Comparison of ENCODE assay signal across 21 mouse cellular contexts in the genomic region with DNA sequence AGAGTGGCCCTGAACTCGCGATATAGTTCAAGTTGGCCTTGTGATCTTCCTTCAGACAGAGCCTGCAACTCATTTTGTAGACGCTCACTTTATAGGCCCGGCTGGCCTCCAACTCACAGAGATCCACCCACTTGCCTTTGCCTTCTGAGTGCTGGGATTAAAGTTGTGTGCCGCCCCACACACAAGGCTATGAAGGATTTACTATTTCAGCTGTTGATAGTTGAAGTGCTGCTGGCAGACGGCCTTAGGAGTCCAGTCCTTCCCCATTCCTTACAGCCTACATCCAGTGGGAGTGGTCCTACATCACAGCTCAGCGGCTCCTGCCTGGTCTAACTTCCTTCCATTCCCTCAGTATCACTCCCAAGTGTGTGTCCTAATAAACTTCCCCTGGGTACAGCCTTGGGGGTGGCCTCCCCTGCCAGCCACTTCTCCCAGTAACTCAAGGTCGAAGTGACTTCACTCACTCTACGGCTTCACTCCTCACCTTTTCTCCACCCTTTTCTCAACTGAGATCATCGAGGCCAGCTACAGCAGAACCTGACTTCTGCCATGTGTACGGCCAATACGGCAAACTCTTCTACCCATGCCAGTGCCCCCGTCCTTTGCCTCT. TPM values are rescaled to one million over a fixed set of nuclear protein-coding genes. Genes with fewer than 3 reads are reported as not detected.
DNase-seq lines count a peak whose midpoint lies in the region; ATAC-seq and TF ChIP-seq lines count a peak whose summit lies in the region.
"Had no signal": no experiment of that assay in that cellular context is flagged by ENCODE, and none has a peak within 500 bp of the region (broad histone marks: within the 10 kb centered on the region; RNA-seq: fewer than 3 reads in every experiment).

No protein-coding gene starts in this region.

- H3K27me3 ChIP-seq in heart, embryonic 16.5 days (ENCODE audit: control insufficient read depth, insufficient read depth, low read length), result peaks cover 8% of the 10 kb centered on the region
- H3K27me3 ChIP-seq in limb, embryonic 14.5 days (ENCODE audit: control insufficient read depth, insufficient read depth, low read length), result no peaks in the 10 kb centered on the region

- peaks cover 10% of the 10 kb centered on the region for H3K4me1 ChIP-seq in heart, embryonic 16.5 days (ENCODE audit: control insufficient read depth, insufficient read depth, low read length)
- peaks cover 6% of the 10 kb centered on the region; the same call in 1 of the 2 replicates for H3K4me1 ChIP-seq in limb, embryonic 14.5 days (ENCODE audit: control insufficient read depth, insufficient read depth, low read length)

- 62% methylated on average over 13 of the region's 13 CpGs for WGBS in heart, embryonic 16.5 days
- WGBS in limb, embryonic 14.5 days, result 61% methylated on average over 13 of the region's 13 CpGs

- no peak overlapping the region for H3K4me3 ChIP-seq in heart, embryonic 16.5 days (ENCODE audit: low read length)
- no peak overlapping the region for H3K4me3 ChIP-seq in limb, embryonic 14.5 days (replicated peaks; ENCODE audit: low read length)
- H3K4me3 ChIP-seq: embryonic facial prominence, embryonic 12.5 days; forebrain, embryonic 12.5 days; heart, embryonic 12.5 days; limb, embryonic 12.5 days; lung, embryonic 15.5 days; neural tube, embryonic 12.5 days had no signal

- no peak for DNase-seq in heart, adult 11 months
- DNase-seq in kidney, postnatal 4 days, result peak; percentile 68 to 80
- DNase-seq in kidney, postnatal 25 days, result no peak
- peak; percentile 70 for DNase-seq in adrenal gland, postnatal 14 days
- peak; percentile 67 for DNase-seq in limb, embryonic 14.5 days (ENCODE audit: low spot score)
- no peak for DNase-seq in layer of hippocampus, adult 8-10 months (ENCODE audit: low spot score in 2 of 2)
- no peak for DNase-seq in embryo, embryonic 9.5 days (ENCODE audit: extremely low spot score)
- DNase-seq: cerebellum, postnatal 14 days; midbrain, embryonic 14.5 days; right cerebral cortex, adult 18-20 months; thymus, postnatal 14 days had no signal

- H3K27ac ChIP-seq in heart, embryonic 16.5 days (ENCODE audit: low read length), result no peak overlapping the region
- no peak overlapping the region for H3K27ac ChIP-seq in limb, embryonic 14.5 days (replicated peaks; ENCODE audit: low read depth, low read length)
- H3K27ac ChIP-seq: embryonic facial prominence, embryonic 12.5 days; forebrain, embryonic 12.5 days; hindbrain, postnatal 0 days; limb, embryonic 12.5 days; lung, embryonic 15.5 days; neural tube, embryonic 12.5 days had no signal

- H3K4me2 ChIP-seq in heart, embryonic 16.5 days (ENCODE audit: low read depth, low read length), result no peak overlapping the region
- no peak overlapping the region for H3K4me2 ChIP-seq in limb, embryonic 14.5 days (replicated peaks; ENCODE audit: low read depth, low read length, severe bottlenecking)
- H3K4me2 ChIP-seq: embryonic facial prominence, embryonic 12.5 days; forebrain, embryonic 12.5 days; heart, embryonic 12.5 days; limb, embryonic 12.5 days; lung, embryonic 15.5 days; neural tube, embryonic 12.5 days had no signal

- H3K9ac ChIP-seq in heart, embryonic 16.5 days (ENCODE audit: low read length), result no peak overlapping the region
- no peak overlapping the region for H3K9ac ChIP-seq in limb, embryonic 14.5 days (ENCODE audit: low read depth, low read length, severe bottlenecking)
- H3K9ac ChIP-seq: embryonic facial prominence, embryonic 12.5 days; forebrain, embryonic 12.5 days; heart, embryonic 12.5 days; limb, embryonic 12.5 days; lung, embryonic 15.5 days; neural tube, embryonic 12.5 days had no signal

- H3K36me3 ChIP-seq in heart, embryonic 16.5 days (ENCODE audit: control insufficient read depth, insufficient read depth), result no peaks in the 10 kb centered on the region
- H3K36me3 ChIP-seq in limb, embryonic 14.5 days (ENCODE audit: control insufficient read depth, insufficient read depth, low read length), result no peaks in the 10 kb centered on the region
- H3K36me3 ChIP-seq: embryonic facial prominence, embryonic 12.5 days; forebrain, embryonic 12.5 days; heart, embryonic 12.5 days; limb, embryonic 12.5 days; lung, embryonic 15.5 days; neural tube, embryonic 12.5 days had no signal

- TF ChIP-seq POLR2A in limb, embryonic 14.5 days (IDR thresholded peaks at IDR 0.05; ENCODE audit: borderline replicate concordance, extremely low read depth, insufficient read depth, insufficient read length), result no peak

- ATAC-seq in heart, embryonic 16.5 days (replicated peaks; ENCODE audit: extremely low read depth, insufficient read depth, low FRiP score), result peak; percentile 19; the same call in 1 of the 2 replicates
- peak; percentile 75 for ATAC-seq in limb, embryonic 14.5 days (ENCODE audit: low FRiP score, low read depth)
- ATAC-seq: activated CD4-positive, CD25-positive, alpha-beta regulatory T cell, adult 4 months; hindbrain, postnatal 0 days had no signal

- no peaks in the 10 kb centered on the region for H3K9me3 ChIP-seq in heart, embryonic 16.5 days (replicated peaks; ENCODE audit: control insufficient read depth, low read length)
- no peaks in the 10 kb centered on the region for H3K9me3 ChIP-seq in limb, embryonic 14.5 days (ENCODE audit: control insufficient read depth, low read length)
- H3K9me3 ChIP-seq: embryonic facial prominence, embryonic 12.5 days; forebrain, embryonic 12.5 days; heart, embryonic 12.5 days; lung, embryonic 15.5 days; neural tube, embryonic 12.5 days had no signal

RNA-seq across cellular contexts. Expression of a gene that starts 3.5 kb away (rescaled TPM):
- 15.3 and 18.6 TPM in 2 replicates for polyA plus RNA-seq in heart, embryonic 16.5 days (2015; fragmentation: Nextera tagmentation; extraction: Ambion mirVana)
- 95.8 and 102 TPM in 2 replicates for total RNA-seq in adrenal gland, postnatal 14 days (2021)
- 30.3 and 41.1 TPM in 2 replicates for polyA plus RNA-seq in limb, embryonic 14.5 days (2012; rRNA removed)
- polyA plus RNA-seq in limb, embryonic 14.5 days (2014; fragmentation: Nextera tagmentation; extraction: Ambion mirVana), result 20.4 TPM in 2 replicates
- total RNA-seq in layer of hippocampus, adult 8-10 months (2022), result 10 to 100 TPM; 54.1 to 68.5 (median 60.4) TPM

RNA-seq across cellular contexts. Expression of a gene that starts 6.5 kb away (rescaled TPM):
- polyA plus RNA-seq in heart, embryonic 16.5 days (2015; fragmentation: Nextera tagmentation; extraction: Ambion mirVana), result not detected in 2 replicates
- 0.19 TPM in 2 replicates for total RNA-seq in adrenal gland, postnatal 14 days (2021)
- polyA plus RNA-seq in limb, embryonic 14.5 days (2012; rRNA removed), result 0.03 and 0.04 TPM in 2 replicates
- polyA plus RNA-seq in limb, embryonic 14.5 days (2014; fragmentation: Nextera tagmentation; extraction: Ambion mirVana), result 0.12 TPM in 1 of 2 replicates, not detected in the other
- not detected for total RNA-seq in layer of hippocampus, adult 8-10 months (2022)
- total RNA-seq: hindbrain, postnatal 0 days; layer of hippocampus, postnatal 14 days had no signal
- polyA plus RNA-seq: heart, embryonic 12.5 days; midbrain, embryonic 14.5 days had no signal

RNA-seq across cellular contexts. Expression of a gene that starts 40.4 kb away (rescaled TPM):
- 15.3 and 15.5 TPM in 2 replicates for polyA plus RNA-seq in heart, embryonic 16.5 days (2015; fragmentation: Nextera tagmentation; extraction: Ambion mirVana)
- 287 and 307 TPM in 2 replicates for total RNA-seq in adrenal gland, postnatal 14 days (2021)
- 62.4 and 72.0 TPM in 2 replicates for polyA plus RNA-seq in limb, embryonic 14.5 days (2012; rRNA removed)
- polyA plus RNA-seq in limb, embryonic 14.5 days (2014; fragmentation: Nextera tagmentation; extraction: Ambion mirVana), result 27.9 and 29.8 TPM in 2 replicates
- total RNA-seq in layer of hippocampus, adult 8-10 months (2022), result 10 to 100 TPM; 57.2 to 67.6 (median 62.7) TPM

Comparison
In these comparisons a context has a peak if more than half of its experiments do, and no peak if none do; other contexts are left out.
1. DNase-seq: peak in kidney, postnatal 4 days (2 of 2), adrenal gland, postnatal 14 days (single experiment) and limb, embryonic 14.5 days (single experiment); none in heart, adult 11 months (single experiment), kidney, postnatal 25 days (0 of 2), layer of hippocampus, adult 8-10 months (0 of 2) and embryo, embryonic 9.5 days (single experiment).